Mouse (Mus musculus) ES-Bruce4 (cell line): ENCODE results near the gene Angptl1.

Source experiments
- CTCF ChIP-seq: IDR thresholded peaks from one replicate; pipeline ENCODE4 v1.8.1; 2011; ENCODE audit warnings: low read depth, low read length
- EP300 ChIP-seq: IDR thresholded peaks from 2 replicates; pipeline ENCODE4 v1.6.1; 2011; ENCODE audit warnings: low read depth, low read length; ENCODE audit not compliant: insufficient read depth

- TF ChIP-seq EP300: no peak
- no peak for TF ChIP-seq CTCF
Measured at GRCm38 (mm10) chr1:156812716-156813115, 25.6 kb upstream of the Angptl1 start.
